Mouse (Mus musculus) lung, adult 2 months (tissue): ENCODE results near the gene Ptpn18. TPM values are rescaled to one million over a fixed set of nuclear protein-coding genes. Genes with fewer than 3 reads are reported as not detected.
A peak's percentile ranks its signal among the peaks of the same experiment; 100 is the strongest.

ENCODE experiments used
- DNase-seq: peaks from one replicate; pipeline ENCODE4 v3.0.0; 2022
- H3K4me1 ChIP-seq: fragments of 200-500 bp; 2 replicates; pipeline ENCODE4 v1.6.1; 2011; ENCODE audit warnings: low read length; ENCODE audit not compliant: control insufficient read depth, insufficient read depth
- H3K4me3 ChIP-seq: fragments of 200-500 bp; replicated peaks from 2 replicates; pipeline ENCODE3; 2011; ENCODE audit warnings: low read depth, mild to moderate bottlenecking, control low read depth, low read length; ENCODE audit errors: extremely low read depth
- CTCF ChIP-seq: fragments of 200-500 bp; IDR thresholded peaks from 2 replicates; pipeline ENCODE4 v1.5.1; 2011; ENCODE audit warnings: mild to moderate bottlenecking, low read length, control low read depth; ENCODE audit not compliant: insufficient read depth
- POLR2A ChIP-seq: fragments of 200-500 bp; IDR thresholded peaks from 2 replicates; pipeline ENCODE4 v1.6.1; 2011; ENCODE audit warnings: low read depth, mild to moderate bottlenecking, control low read depth, low read length, borderline replicate concordance; ENCODE audit errors: extremely low read depth
- WGBS: fragments of 180-500 bp; shearing (Covaris S2); methylation state at CpG from one replicate; pipeline ENCODE4 v1.1.7; 2018; 5-methylcytosine and 5-hydroxymethylcytosine counted together
- polyA plus RNA-seq: library from polyadenylated mRNA; depleted of rRNA; stranded (reverse); fragments of >200 nt; gene quantifications from 2 replicates; pipeline ENCODE4 v1.2.3, GENCODE M21; 2012

The Ptpn18 gene
- polyA plus RNA-seq, 1 experiment = 95.1 TPM

- no peak for DNase-seq
- no peak for TF ChIP-seq POLR2A
- no peak for TF ChIP-seq CTCF
- 29% methylated on average over 5 of the region's 5 CpGs for WGBS
- Histone ChIP-seq H3K4me1 (no peaks in the 10 kb centered on the region; the same call in 1 of the 2 replicates), H3K4me3 (no peak overlapping the region)
Measured at GRCm38 (mm10) chr1:34481920-34482669, 22.5 kb downstream of the Ptpn18 start.

GRCm38 (mm10) chr1:34484470-34484869 is 24.9 kb downstream of the Ptpn18 start:
- WGBS = 55% methylated on average over 10 of the region's 10 CpGs
- DNase-seq = no peak
- no peaks in the 10 kb centered on the region for H3K4me1 ChIP-seq
- no peak for TF ChIP-seq POLR2A
- no peak for TF ChIP-seq CTCF
- H3K4me3 ChIP-seq = no peak overlapping the region

GRCm38 (mm10) chr1:34485461-34486188 is 26.1 kb downstream of the Ptpn18 start:
- DNase-seq = peak; percentile 43
- 6% methylated on average over 25 of the region's 25 CpGs for WGBS
- TF ChIP-seq POLR2A (no peak), CTCF (peak; percentile 74)
- peak overlapping the region; percentile 55 for H3K4me3 ChIP-seq
- no peaks in the 10 kb centered on the region for H3K4me1 ChIP-seq

GRCm38 (mm10) chr1:34487383-34487782 is 27.8 kb downstream of the Ptpn18 start:
- whole genome bisulfite sequencing = 90% methylated on average over 3 of the region's 3 CpGs
- no peak for TF ChIP-seq POLR2A
- TF ChIP-seq CTCF = no peak
- no peaks in the 10 kb centered on the region for H3K4me1 ChIP-seq
- no peak overlapping the region for H3K4me3 ChIP-seq
- no peak for DNase-seq

- Histone ChIP-seq H3K4me3 (no peak overlapping the region), H3K4me1 (no peaks in the 10 kb centered on the region)
- no peak for TF ChIP-seq CTCF
- no peak for TF ChIP-seq POLR2A
- 81% methylated on average over 6 of the region's 6 CpGs for WGBS
- DNase-seq = no peak
Measured at GRCm38 (mm10) chr1:34489852-34490541, 30.4 kb downstream of the Ptpn18 start.

- no peak for TF ChIP-seq CTCF
- no peak for TF ChIP-seq POLR2A
- Histone ChIP-seq H3K4me1 (no peaks in the 10 kb centered on the region), H3K4me3 (no peak overlapping the region)
- no peak for DNase-seq
- WGBS = 68% methylated on average over 4 of the region's 4 CpGs
Measured at GRCm38 (mm10) chr1:34491480-34491879, 31.9 kb downstream of the Ptpn18 start.

- TF ChIP-seq CTCF (no peak), POLR2A (no peak)
- 60% methylated on average over 3 of the region's 3 CpGs for WGBS
- no peaks in the 10 kb centered on the region for H3K4me1 ChIP-seq
- no peak for DNase-seq
- no peak overlapping the region for H3K4me3 ChIP-seq
Measured at GRCm38 (mm10) chr1:34502991-34503390, 43.4 kb downstream of the Ptpn18 start.

GRCm38 (mm10) chr1:34505307-34505706 is 45.7 kb downstream of the Ptpn18 start:
- Histone ChIP-seq H3K4me1 (no peaks in the 10 kb centered on the region), H3K4me3 (no peak overlapping the region)
- WGBS = 59% methylated on average over 7 of the region's 7 CpGs
- TF ChIP-seq CTCF = no peak
- no peak for TF ChIP-seq POLR2A
- DNase-seq = no peak

GRCm38 (mm10) chr1:34505970-34506551 is 46.5 kb downstream of the Ptpn18 start:
- H3K4me1 ChIP-seq = peaks cover 2% of the 10 kb centered on the region; the same call in 1 of the 2 replicates
- TF ChIP-seq CTCF (no peak), POLR2A (no peak)
- 67% methylated on average over 4 of the region's 4 CpGs for WGBS
- no peak for DNase-seq
- no peak overlapping the region for H3K4me3 ChIP-seq
